Mouse (Mus musculus): ENCODE measurements around the gene Cnnm1. TPM values are rescaled to one million over a fixed set of nuclear protein-coding genes. Genes with fewer than 3 reads are reported as not detected.

Cnnm1 gene
- polyA plus RNA-seq, 1 experiment from 2014 or later = 0.08 TPM

DNA sequence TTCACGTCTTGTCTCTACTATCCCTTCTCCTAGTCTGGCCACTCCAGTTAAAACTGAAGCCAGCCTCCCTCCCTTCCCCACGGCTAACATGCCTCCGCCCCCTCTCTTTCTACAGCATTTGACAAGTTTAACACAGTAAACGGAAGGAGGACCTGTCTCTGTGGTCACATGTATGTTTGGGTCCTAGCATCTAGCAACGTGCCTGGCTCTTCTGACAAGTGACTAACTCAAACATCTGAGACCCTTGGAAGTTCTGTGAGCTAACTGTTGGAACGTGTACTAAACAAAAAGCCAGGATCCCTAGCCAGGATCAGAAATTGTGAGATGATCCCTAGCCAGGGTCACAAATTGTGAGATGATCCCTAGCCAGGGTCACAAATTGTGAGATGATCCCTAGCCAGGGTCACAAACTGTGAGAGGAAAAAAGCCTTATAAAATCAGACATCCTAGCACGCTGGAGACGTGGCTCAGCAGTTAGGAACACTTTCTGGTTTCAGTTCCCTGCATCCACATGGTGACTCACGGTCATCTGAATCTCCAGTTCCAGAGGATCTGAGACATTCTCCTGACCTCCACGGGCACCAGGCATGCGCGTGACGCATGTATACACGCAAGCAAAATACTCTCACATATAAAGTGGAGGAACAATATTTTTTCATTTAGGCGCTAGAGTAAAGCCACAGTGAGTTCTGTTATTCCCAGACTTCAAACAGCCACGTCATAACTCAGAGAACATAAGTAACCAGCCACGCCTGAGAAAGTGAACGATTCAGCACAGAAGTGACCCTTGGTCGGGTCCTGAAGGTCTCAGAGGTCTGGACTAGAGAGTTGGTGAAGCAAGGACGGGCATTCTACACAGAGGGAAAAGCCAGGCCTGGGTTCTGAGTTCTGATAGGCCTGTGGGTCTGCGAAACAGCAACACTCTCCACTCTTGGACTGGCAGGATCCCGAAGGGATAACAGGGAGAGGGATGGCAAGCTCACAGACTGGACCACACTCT, 71.7 kb downstream of the Cnnm1 start:
- WGBS = 79% methylated on average over 22 of the region's 22 CpGs
- Histone ChIP-seq H3K4me2 (ENCODE audit: low read depth, low read length) (no peak overlapping the region), H3K9ac (ENCODE audit: low read length) (no peak overlapping the region), H3K27ac (ENCODE audit: low read length) (0 out of 2 replicates have a peak overlapping the region, but pooled peaks have one; percentile 12), H3K4me1 (ENCODE audit: control insufficient read depth, insufficient read depth, low read length) (peaks cover 11% of the 10 kb centered on the region), H3K4me3 (ENCODE audit: low read length) (no peak overlapping the region), H3K36me3 (ENCODE audit: control insufficient read depth, insufficient read depth) (peaks cover 44% of the 10 kb centered on the region), H3K27me3 (ENCODE audit: control insufficient read depth, insufficient read depth, low read length) (no peaks in the 10 kb centered on the region), H3K9me3 (replicated peaks; ENCODE audit: control insufficient read depth, low read length) (no peaks in the 10 kb centered on the region; the same call in 1 of the 2 replicates)
- no peak for ATAC-seq (replicated peaks; ENCODE audit: extremely low read depth, insufficient read depth, low FRiP score)

DNA sequence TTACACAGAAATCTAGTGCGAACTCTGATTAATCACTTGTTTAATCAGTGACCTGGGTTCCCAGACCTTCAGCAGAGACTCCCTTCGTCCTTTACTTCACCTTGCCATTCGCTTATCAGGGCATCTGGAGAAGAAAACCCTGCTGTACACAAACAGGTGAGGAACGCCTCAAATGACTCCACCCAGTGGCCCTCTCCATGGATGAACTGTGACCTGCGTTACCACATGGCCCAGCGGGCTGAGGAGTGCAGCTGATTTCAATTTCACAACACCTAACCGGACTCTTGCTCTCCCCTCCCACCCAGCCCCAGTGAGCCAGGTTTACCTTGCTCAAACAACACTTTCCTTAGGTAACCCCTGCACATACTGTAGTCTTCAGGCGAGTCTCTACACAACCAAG, 73.6 kb downstream of the Cnnm1 start:
- no peak for ATAC-seq (replicated peaks; ENCODE audit: extremely low read depth, insufficient read depth, low FRiP score)
- no peak overlapping the region for H3K4me3 ChIP-seq (ENCODE audit: low read length)
- H3K4me2 ChIP-seq (ENCODE audit: low read depth, low read length) = no peak overlapping the region
- H3K27me3 ChIP-seq (ENCODE audit: control insufficient read depth, insufficient read depth, low read length) = no peaks in the 10 kb centered on the region
- H3K9ac ChIP-seq (ENCODE audit: low read length) = no peak overlapping the region
- no peaks in the 10 kb centered on the region; the same call in 1 of the 2 replicates for H3K9me3 ChIP-seq (replicated peaks; ENCODE audit: control insufficient read depth, low read length)
- peaks cover 11% of the 10 kb centered on the region for H3K4me1 ChIP-seq (ENCODE audit: control insufficient read depth, insufficient read depth, low read length)
- peaks cover 33% of the 10 kb centered on the region for H3K36me3 ChIP-seq (ENCODE audit: control insufficient read depth, insufficient read depth)
- WGBS = 89% methylated on average over 8 of the region's 8 CpGs
- H3K27ac ChIP-seq (ENCODE audit: low read length) = no peak overlapping the region

DNA sequence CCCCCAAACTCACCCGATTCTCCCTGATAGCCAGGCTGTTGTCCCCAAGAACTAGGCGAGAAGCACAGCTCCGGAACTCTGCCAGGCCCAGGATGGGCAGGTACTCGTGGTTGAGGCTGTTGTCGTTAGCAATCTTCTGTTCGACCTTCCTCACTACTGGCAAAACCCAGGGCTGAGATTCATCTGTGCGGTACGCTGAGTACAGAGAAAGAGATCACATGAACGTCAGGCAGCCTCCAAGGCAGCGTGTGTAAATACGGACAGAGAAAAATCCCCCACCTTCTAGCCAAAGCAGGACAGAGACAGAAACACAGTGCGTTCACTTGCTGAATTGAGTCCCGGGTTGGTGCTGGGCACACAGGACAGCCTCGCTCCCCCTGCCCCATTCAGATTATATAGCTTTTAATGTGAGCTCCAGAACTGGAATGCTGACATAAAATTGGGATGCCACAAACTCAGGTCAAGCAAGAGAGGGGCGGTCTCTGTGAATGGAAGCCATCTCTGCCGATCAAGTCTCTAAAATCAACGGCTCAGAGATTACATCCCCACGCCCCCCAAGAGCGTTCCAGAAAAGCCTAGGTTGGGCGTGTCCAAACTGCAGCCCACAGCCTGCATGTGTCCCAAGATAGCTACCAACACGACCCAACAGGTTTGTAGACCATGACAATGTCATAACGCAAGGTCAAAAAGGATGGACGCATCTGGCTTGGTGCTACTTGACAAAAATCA, 75.6 kb downstream of the Cnnm1 start:
- 90% methylated on average over 23 of the region's 23 CpGs for WGBS
- no peaks in the 10 kb centered on the region; the same call in 1 of the 2 replicates for H3K9me3 ChIP-seq (replicated peaks; ENCODE audit: control insufficient read depth, low read length)
- no peak overlapping the region; the same call in 1 of the 2 replicates for H3K4me2 ChIP-seq (ENCODE audit: low read depth, low read length)
- H3K36me3 ChIP-seq (ENCODE audit: control insufficient read depth, insufficient read depth) = peaks cover 20% of the 10 kb centered on the region
- ATAC-seq (replicated peaks; ENCODE audit: extremely low read depth, insufficient read depth, low FRiP score) = no peak
- H3K9ac ChIP-seq (ENCODE audit: low read length) = no peak overlapping the region
- peaks cover 22% of the 10 kb centered on the region for H3K4me1 ChIP-seq (ENCODE audit: control insufficient read depth, insufficient read depth, low read length)
- H3K27ac ChIP-seq (ENCODE audit: low read length) = 0 out of 2 replicates have a peak overlapping the region, but pooled peaks have one; percentile 6
- H3K4me3 ChIP-seq (ENCODE audit: low read length) = no peak overlapping the region
- no peaks in the 10 kb centered on the region for H3K27me3 ChIP-seq (ENCODE audit: control insufficient read depth, insufficient read depth, low read length)

- Histone ChIP-seq H3K9me3 (replicated peaks; ENCODE audit: control insufficient read depth, low read length) (no peaks in the 10 kb centered on the region; the same call in 1 of the 2 replicates), H3K4me3 (ENCODE audit: low read length) (no peak overlapping the region), H3K4me2 (ENCODE audit: low read depth, low read length) (peak overlapping the region; percentile 7; the same call in 1 of the 2 replicates), H3K27me3 (ENCODE audit: control insufficient read depth, insufficient read depth, low read length) (no peaks in the 10 kb centered on the region), H3K36me3 (ENCODE audit: control insufficient read depth, insufficient read depth) (peaks cover 16% of the 10 kb centered on the region), H3K4me1 (ENCODE audit: control insufficient read depth, insufficient read depth, low read length) (peaks cover 29% of the 10 kb centered on the region), H3K27ac (ENCODE audit: low read length) (no peak overlapping the region), H3K9ac (ENCODE audit: low read length) (no peak overlapping the region)
- ATAC-seq (replicated peaks; ENCODE audit: extremely low read depth, insufficient read depth, low FRiP score) = no peak
- 58% methylated on average over 14 of the region's 14 CpGs for WGBS
These were observed 76.3 kb downstream of the Cnnm1 start for GRCm38 (mm10) chr19:43516397-43517035.

- Histone ChIP-seq H3K36me3 (ENCODE audit: control insufficient read depth, insufficient read depth) (peaks cover 15% of the 10 kb centered on the region), H3K4me1 (ENCODE audit: control insufficient read depth, insufficient read depth, low read length) (peaks cover 34% of the 10 kb centered on the region), H3K27ac (ENCODE audit: low read length) (no peak overlapping the region), H3K9me3 (replicated peaks; ENCODE audit: control insufficient read depth, low read length) (no peaks in the 10 kb centered on the region; the same call in 1 of the 2 replicates), H3K4me3 (ENCODE audit: low read length) (no peak overlapping the region), H3K27me3 (ENCODE audit: control insufficient read depth, insufficient read depth, low read length) (no peaks in the 10 kb centered on the region), H3K4me2 (ENCODE audit: low read depth, low read length) (no peak overlapping the region), H3K9ac (ENCODE audit: low read length) (no peak overlapping the region)
- 81% methylated on average over 6 of the region's 6 CpGs for WGBS
- ATAC-seq (replicated peaks; ENCODE audit: extremely low read depth, insufficient read depth, low FRiP score) = no peak
These were observed 77.1 kb downstream of the Cnnm1 start for GRCm38 (mm10) chr19:43517320-43517719.

GRCm38 (mm10) chr19:43517808-43518207, 77.6 kb downstream of the Cnnm1 start:
- no peak for ATAC-seq (replicated peaks; ENCODE audit: extremely low read depth, insufficient read depth, low FRiP score)
- Histone ChIP-seq H3K27me3 (ENCODE audit: control insufficient read depth, insufficient read depth, low read length) (no peaks in the 10 kb centered on the region), H3K36me3 (ENCODE audit: control insufficient read depth, insufficient read depth) (peaks cover 12% of the 10 kb centered on the region), H3K27ac (ENCODE audit: low read length) (no peak overlapping the region), H3K9ac (ENCODE audit: low read length) (no peak overlapping the region), H3K4me1 (ENCODE audit: control insufficient read depth, insufficient read depth, low read length) (peaks cover 37% of the 10 kb centered on the region), H3K9me3 (replicated peaks; ENCODE audit: control insufficient read depth, low read length) (no peaks in the 10 kb centered on the region; the same call in 1 of the 2 replicates), H3K4me3 (ENCODE audit: low read length) (no peak overlapping the region), H3K4me2 (ENCODE audit: low read depth, low read length) (no peak overlapping the region)
- WGBS = 81% methylated on average over 7 of the region's 7 CpGs

- Histone ChIP-seq H3K4me3 (ENCODE audit: low read length) (no peak overlapping the region), H3K27me3 (ENCODE audit: control insufficient read depth, insufficient read depth, low read length) (no peaks in the 10 kb centered on the region), H3K9me3 (replicated peaks; ENCODE audit: control insufficient read depth, low read length) (no peaks in the 10 kb centered on the region; the same call in 1 of the 2 replicates), H3K36me3 (ENCODE audit: control insufficient read depth, insufficient read depth) (peaks cover 12% of the 10 kb centered on the region), H3K27ac (ENCODE audit: low read length) (no peak overlapping the region), H3K4me2 (ENCODE audit: low read depth, low read length) (no peak overlapping the region), H3K4me1 (ENCODE audit: control insufficient read depth, insufficient read depth, low read length) (peaks cover 37% of the 10 kb centered on the region), H3K9ac (ENCODE audit: low read length) (no peak overlapping the region)
- 79% methylated on average over 7 of the region's 7 CpGs for WGBS
- no peak for ATAC-seq (replicated peaks; ENCODE audit: extremely low read depth, insufficient read depth, low FRiP score)
These were observed 78.0 kb downstream of the Cnnm1 start for GRCm38 (mm10) chr19:43518261-43518660.

DNA sequence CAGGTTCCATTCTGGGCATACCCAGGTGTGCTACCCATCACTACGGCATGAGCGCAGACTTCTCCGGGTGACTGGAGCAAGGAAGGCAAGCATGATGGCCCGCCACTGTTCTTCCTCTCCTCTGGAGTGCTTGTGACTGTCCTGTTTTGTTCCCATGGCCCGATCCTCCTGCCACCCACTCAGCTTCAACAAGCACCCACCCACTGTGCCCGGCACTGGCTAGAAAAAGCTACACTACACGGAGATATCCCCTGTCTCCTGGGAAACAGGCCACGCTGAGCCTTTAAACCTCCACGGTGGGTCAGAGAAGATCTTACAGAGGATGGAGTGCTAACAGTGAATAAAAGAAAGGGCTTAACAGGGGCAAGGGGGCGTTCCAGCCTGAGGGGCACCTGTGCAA, 79.0 kb downstream of the Cnnm1 start:
- no peak for ATAC-seq (replicated peaks; ENCODE audit: extremely low read depth, insufficient read depth, low FRiP score)
- 87% methylated on average over 10 of the region's 10 CpGs for WGBS
- peaks cover 8% of the 10 kb centered on the region for H3K36me3 ChIP-seq (ENCODE audit: control insufficient read depth, insufficient read depth)
- no peaks in the 10 kb centered on the region; the same call in 1 of the 2 replicates for H3K9me3 ChIP-seq (replicated peaks; ENCODE audit: control insufficient read depth, low read length)
- 0 out of 2 replicates have a peak overlapping the region, but pooled peaks have one; percentile 26 for H3K9ac ChIP-seq (ENCODE audit: low read length)
- H3K27ac ChIP-seq (ENCODE audit: low read length) = no peak overlapping the region
- H3K27me3 ChIP-seq (ENCODE audit: control insufficient read depth, insufficient read depth, low read length) = no peaks in the 10 kb centered on the region
- no peak overlapping the region for H3K4me3 ChIP-seq (ENCODE audit: low read length)
- no peak overlapping the region for H3K4me2 ChIP-seq (ENCODE audit: low read depth, low read length)
- H3K4me1 ChIP-seq (ENCODE audit: control insufficient read depth, insufficient read depth, low read length) = peaks cover 42% of the 10 kb centered on the region

Measured in heart, embryonic 16.5 days (tissue).